20 mouse cellular contexts compared by ENCODE assay signal in the genomic region with DNA sequence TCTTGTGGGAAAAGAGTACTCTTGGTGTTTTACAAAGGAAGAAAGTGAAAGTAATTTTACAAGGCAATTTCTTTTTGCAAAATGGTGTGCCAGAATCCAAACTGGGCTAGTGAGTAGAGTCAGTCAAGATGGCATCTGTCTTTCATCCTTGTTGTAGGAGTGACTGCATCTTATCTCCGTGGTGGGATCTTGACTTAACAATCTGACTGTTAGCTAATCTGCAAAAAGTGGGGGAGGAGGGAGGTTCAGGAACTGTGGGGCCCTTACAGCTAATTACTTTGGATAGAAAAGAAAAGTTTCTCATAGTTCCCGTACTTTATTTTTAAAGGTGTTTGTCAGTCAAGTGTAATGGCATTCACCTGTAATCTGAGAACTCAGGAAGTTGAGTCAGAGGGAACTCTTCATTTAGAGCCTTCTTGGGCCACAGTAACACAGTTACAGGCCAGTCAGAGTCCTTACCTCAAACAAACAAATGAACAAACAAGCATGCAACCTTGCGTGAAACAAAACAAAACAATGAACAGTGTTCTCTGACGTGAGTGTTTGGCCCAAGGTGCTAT. TPM values are rescaled to one million over a fixed set of nuclear protein-coding genes. Genes with fewer than 3 reads are reported as not detected.
A peak's percentile ranks its signal among the peaks of the same experiment; 100 is the strongest.
DNase-seq lines count a peak whose midpoint lies in the region; ATAC-seq and TF ChIP-seq lines count a peak whose summit lies in the region.
"Had no signal": no experiment of that assay in that cellular context is flagged by ENCODE, and none has a peak within 500 bp of the region (broad histone marks: within the 10 kb centered on the region; RNA-seq: fewer than 3 reads in every experiment).

No protein-coding gene starts in this region.

- H3K27me3 ChIP-seq in heart, embryonic 16.5 days (ENCODE audit: control insufficient read depth, insufficient read depth, low read length): no peaks in the 10 kb centered on the region
- no peaks in the 10 kb centered on the region for H3K27me3 ChIP-seq in ES-Bruce4 (ENCODE audit: control insufficient read depth, insufficient read depth, low read length, poor library complexity, severe bottlenecking)
- no peaks in the 10 kb centered on the region for H3K27me3 ChIP-seq in intestine, embryonic 16.5 days (replicated peaks; ENCODE audit: control insufficient read depth, insufficient read depth, low read length)
- no peaks in the 10 kb centered on the region for H3K27me3 ChIP-seq in hindbrain, embryonic 14.5 days (ENCODE audit: control insufficient read depth, insufficient read depth, low read length)
- H3K27me3 ChIP-seq: forebrain, embryonic 13.5 days; intestine, embryonic 15.5 days; kidney, embryonic 15.5 days; limb, embryonic 15.5 days; lung, embryonic 15.5 days; midbrain, embryonic 15.5 days had no signal

- no peak for DNase-seq in heart, adult 9 months (ENCODE audit: low spot score in 2 of 2)
- no peak for DNase-seq in hindbrain, embryonic 14.5 days (ENCODE audit: low spot score)
- DNase-seq: cerebellum, postnatal 14 days; layer of hippocampus, postnatal 36 days; right cerebral cortex, adult 18-20 months; thymus, adult 18-20 months had no signal

- no peak overlapping the region for H3K4me3 ChIP-seq in heart, embryonic 16.5 days (ENCODE audit: low read length)
- H3K4me3 ChIP-seq in ES-Bruce4 (ENCODE audit: low read depth, low read length): no peak overlapping the region
- H3K4me3 ChIP-seq in intestine, embryonic 16.5 days (ENCODE audit: low read length): no peak overlapping the region
- no peak overlapping the region for H3K4me3 ChIP-seq in hindbrain, embryonic 14.5 days (replicated peaks; ENCODE audit: low read length)
- H3K4me3 ChIP-seq: forebrain, embryonic 13.5 days; hindbrain, embryonic 10.5 days; intestine, embryonic 15.5 days; kidney, embryonic 15.5 days; limb, embryonic 15.5 days; lung, embryonic 15.5 days; midbrain, embryonic 15.5 days had no signal

- TF ChIP-seq POLR2A in ES-Bruce4 (IDR thresholded peaks at IDR 0.05; ENCODE audit: insufficient read depth, low read length): no peak

- H3K4me1 ChIP-seq in heart, embryonic 16.5 days (ENCODE audit: control insufficient read depth, insufficient read depth, low read length): peaks cover 69% of the 10 kb centered on the region
- peaks cover 6% of the 10 kb centered on the region for H3K4me1 ChIP-seq in ES-Bruce4 (ENCODE audit: control insufficient read depth, insufficient read depth, low read length)
- peaks cover 6% of the 10 kb centered on the region for H3K4me1 ChIP-seq in intestine, embryonic 16.5 days (ENCODE audit: control insufficient read depth, insufficient read depth, low read length)
- H3K4me1 ChIP-seq in hindbrain, embryonic 14.5 days (replicated peaks; ENCODE audit: control insufficient read depth, insufficient read depth, low read length): peaks cover 7% of the 10 kb centered on the region
- H3K4me1 ChIP-seq: midbrain, embryonic 15.5 days had no signal

- H3K4me2 ChIP-seq in heart, embryonic 16.5 days (ENCODE audit: low read depth, low read length): 0 out of 2 replicates have a peak overlapping the region, but pooled peaks have one; percentile 0
- no peak overlapping the region for H3K4me2 ChIP-seq in intestine, embryonic 16.5 days (ENCODE audit: low read depth, low read length)
- H3K4me2 ChIP-seq in hindbrain, embryonic 14.5 days (replicated peaks): no peak overlapping the region
- H3K4me2 ChIP-seq: forebrain, embryonic 13.5 days; intestine, embryonic 15.5 days; kidney, embryonic 15.5 days; limb, embryonic 15.5 days; lung, embryonic 15.5 days; midbrain, embryonic 15.5 days had no signal

- TF ChIP-seq CTCF in ES-Bruce4 (IDR thresholded peaks at IDR 0.05; ENCODE audit: low read depth, low read length): no peak

- H3K27ac ChIP-seq in heart, embryonic 16.5 days (ENCODE audit: low read length): no peak overlapping the region; the same call in 1 of the 2 replicates
- peak overlapping the region; percentile 82 for H3K27ac ChIP-seq in ES-Bruce4 (ENCODE audit: insufficient read depth, low read length)
- no peak overlapping the region for H3K27ac ChIP-seq in intestine, embryonic 16.5 days (ENCODE audit: low read length)
- H3K27ac ChIP-seq in hindbrain, embryonic 14.5 days: no peak overlapping the region
- H3K27ac ChIP-seq: forebrain, embryonic 13.5 days; hindbrain, embryonic 10.5 days; intestine, embryonic 15.5 days; kidney, embryonic 15.5 days; limb, embryonic 15.5 days; lung, embryonic 15.5 days; midbrain, embryonic 15.5 days had no signal

- H3K36me3 ChIP-seq in heart, embryonic 16.5 days (ENCODE audit: control insufficient read depth, insufficient read depth): no peaks in the 10 kb centered on the region
- H3K36me3 ChIP-seq in ES-Bruce4 (ENCODE audit: control insufficient read depth, insufficient read depth, low read length, poor library complexity, severe bottlenecking): no peaks in the 10 kb centered on the region
- no peaks in the 10 kb centered on the region for H3K36me3 ChIP-seq in intestine, embryonic 16.5 days (ENCODE audit: control insufficient read depth, insufficient read depth, low read length)
- H3K36me3 ChIP-seq in hindbrain, embryonic 14.5 days (replicated peaks; ENCODE audit: control insufficient read depth, insufficient read depth): no peaks in the 10 kb centered on the region
- H3K36me3 ChIP-seq: hindbrain, embryonic 10.5 days; intestine, embryonic 15.5 days; kidney, embryonic 15.5 days; limb, embryonic 15.5 days; lung, embryonic 15.5 days; midbrain, embryonic 15.5 days had no signal

- H3K9me3 ChIP-seq in heart, embryonic 16.5 days (replicated peaks; ENCODE audit: control insufficient read depth, low read length): no peaks in the 10 kb centered on the region
- H3K9me3 ChIP-seq in ES-Bruce4 (replicated peaks; ENCODE audit: control insufficient read depth, insufficient read depth, low read length, poor library complexity, severe bottlenecking): no peaks in the 10 kb centered on the region
- H3K9me3 ChIP-seq in intestine, embryonic 16.5 days (ENCODE audit: control insufficient read depth, low read length): no peaks in the 10 kb centered on the region
- no peaks in the 10 kb centered on the region for H3K9me3 ChIP-seq in hindbrain, embryonic 14.5 days (ENCODE audit: control insufficient read depth, low read length)
- H3K9me3 ChIP-seq: forebrain, embryonic 13.5 days; hindbrain, embryonic 10.5 days; intestine, embryonic 15.5 days; kidney, embryonic 15.5 days; limb, embryonic 15.5 days; lung, embryonic 15.5 days; midbrain, embryonic 15.5 days had no signal

- WGBS in heart, embryonic 16.5 days: 40% methylated on average over 4 of the region's 4 CpGs
- WGBS in intestine, embryonic 16.5 days: 70% methylated on average over 4 of the region's 4 CpGs
- WGBS in hindbrain, embryonic 14.5 days: 83% methylated on average over 4 of the region's 4 CpGs

- no peak for TF ChIP-seq EP300 in ES-Bruce4 (IDR thresholded peaks at IDR 0.05; ENCODE audit: insufficient read depth, low read depth, low read length)

- ATAC-seq in heart, embryonic 16.5 days (replicated peaks; ENCODE audit: extremely low read depth, insufficient read depth, low FRiP score): no peak
- peak; percentile 29 for ATAC-seq in CD4-positive, CD25-positive, alpha-beta regulatory T cell, adult 4 months
- ATAC-seq in inflammation-experienced regulatory T-cells, adult 6 months: peak; percentile 33
- ATAC-seq in intestine, embryonic 16.5 days: no peak
- ATAC-seq in hindbrain, embryonic 14.5 days (ENCODE audit: low FRiP score): no peak
- ATAC-seq: forebrain, embryonic 13.5 days; intestine, embryonic 15.5 days; midbrain, embryonic 15.5 days had no signal

- no peak overlapping the region for H3K9ac ChIP-seq in heart, embryonic 16.5 days (ENCODE audit: low read length)
- 0 out of 2 replicates have a peak overlapping the region, but pooled peaks have one; percentile 24 for H3K9ac ChIP-seq in ES-Bruce4 (ENCODE audit: low read depth, poor library complexity, severe bottlenecking)
- H3K9ac ChIP-seq in intestine, embryonic 16.5 days (ENCODE audit: low read depth, low read length): no peak overlapping the region
- no peak overlapping the region for H3K9ac ChIP-seq in hindbrain, embryonic 14.5 days
- H3K9ac ChIP-seq: forebrain, embryonic 13.5 days; intestine, embryonic 15.5 days; kidney, embryonic 15.5 days; limb, embryonic 15.5 days; lung, embryonic 15.5 days; midbrain, embryonic 15.5 days had no signal

RNA-seq across cellular contexts. Expression of a gene that starts 15.4 kb away (rescaled TPM):
- polyA plus RNA-seq in heart, embryonic 16.5 days (2015; fragmentation: Nextera tagmentation; extraction: Ambion mirVana): 10.7 and 12.1 TPM in 2 replicates
- polyA plus RNA-seq in CD4-positive, CD25-positive, alpha-beta regulatory T cell, adult 4 months (2017; shearing (Covaris generic)): 10 to 100 TPM; 18.7 to 31.5 TPM
- polyA plus RNA-seq in ES-Bruce4 (2011; ENCODE audit: insufficient read depth, insufficient read length, low read depth, missing spikeins): 15.9 and 25.9 TPM in 2 replicates
- 10 to 100 TPM; 11.4 to 28.7 (median 18.1) TPM for polyA plus RNA-seq in inflammation-experienced regulatory T-cells, adult 6 months (2017; shearing (Covaris generic))
- polyA plus RNA-seq in intestine, embryonic 16.5 days (2015; fragmentation: Nextera tagmentation; extraction: Ambion mirVana): 3.9 and 4.1 TPM in 2 replicates
- 8.2 and 8.5 TPM in 2 replicates for polyA plus RNA-seq in hindbrain, embryonic 14.5 days (2014; fragmentation: Nextera tagmentation; extraction: Ambion mirVana)

RNA-seq across cellular contexts. Expression of a gene that starts 42.9 kb away (rescaled TPM):
- polyA plus RNA-seq in heart, embryonic 16.5 days (2015; fragmentation: Nextera tagmentation; extraction: Ambion mirVana): 0.07 and 0.14 TPM in 2 replicates
- 1 to 10 TPM in 1 of 2 experiments, under 1 TPM in 1; 0.60 to 1.2 TPM for polyA plus RNA-seq in CD4-positive, CD25-positive, alpha-beta regulatory T cell, adult 4 months (2017; shearing (Covaris generic))
- polyA plus RNA-seq in ES-Bruce4 (2011; ENCODE audit: insufficient read depth, insufficient read length, low read depth, missing spikeins): 0.44 TPM in 1 of 2 replicates, not detected in the other
- polyA plus RNA-seq in inflammation-experienced regulatory T-cells, adult 6 months (2017; shearing (Covaris generic)): 1 to 10 TPM in 1 of 3 experiments, under 1 TPM in 2; 0.71 to 1.2 (median 0.97) TPM
- polyA plus RNA-seq in intestine, embryonic 16.5 days (2015; fragmentation: Nextera tagmentation; extraction: Ambion mirVana): 0.16 TPM in 2 replicates
- 0.48 and 0.60 TPM in 2 replicates for polyA plus RNA-seq in hindbrain, embryonic 14.5 days (2014; fragmentation: Nextera tagmentation; extraction: Ambion mirVana)
- polyA plus RNA-seq: small intestine, adult 2 months; urinary bladder, adult 2 months had no signal

Comparison
In these comparisons a context has a peak if more than half of its experiments do, and no peak if none do; other contexts are left out.
1. ATAC-seq: peak in CD4-positive, CD25-positive, alpha-beta regulatory T cell, adult 4 months (single experiment) and inflammation-experienced regulatory T-cells, adult 6 months (single experiment); none in heart, embryonic 16.5 days (single experiment), intestine, embryonic 16.5 days (single experiment) and hindbrain, embryonic 14.5 days (single experiment).